ENCODE assay signal across 22 mouse cellular contexts in genomic region chr3:52392521-52392920, GRCm38 (mm10).
DNase-seq lines count a peak whose midpoint lies in the region; TF ChIP-seq lines count a peak whose summit lies in the region.
"Had no signal": no experiment of that assay in that cellular context is flagged by ENCODE, and none has a peak within 500 bp of the region (broad histone marks: within the 10 kb centered on the region; RNA-seq: fewer than 3 reads in every experiment).

No protein-coding gene starts in this region.

- H3K4me1 ChIP-seq in spleen, adult 2 months (ENCODE audit: control insufficient read depth, insufficient read depth, insufficient read length) = peaks cover 46% of the 10 kb centered on the region
- H3K4me1 ChIP-seq in bone marrow, adult 2 months (ENCODE audit: control insufficient read depth, insufficient read depth, low read length) = peaks cover 11% of the 10 kb centered on the region
- H3K4me1 ChIP-seq: forebrain, embryonic 12.5 days; heart, embryonic 15.5 days; hindbrain, embryonic 13.5 days had no signal

- TF ChIP-seq CTCF in spleen, adult 2 months (IDR thresholded peaks at IDR 0.05; ENCODE audit: extremely low read depth, insufficient read depth, insufficient read length, insufficient replicate concordance) = no peak
- no peak for TF ChIP-seq CTCF in bone marrow, adult 2 months (IDR thresholded peaks at IDR 0.05; ENCODE audit: control insufficient read depth, insufficient read depth, low read length)
- TF ChIP-seq CTCF in layer of hippocampus, adult 2 months (conservative IDR thresholded peaks at IDR 0.05) = no peak

- peak overlapping the region; percentile 56 for H3K27ac ChIP-seq in spleen, adult 2 months (ENCODE audit: insufficient read depth, low read length)
- H3K27ac ChIP-seq in bone marrow, adult 2 months (ENCODE audit: control insufficient read depth, insufficient read depth, low read depth, low read length, poor library complexity) = peak overlapping the region; percentile 34; the same call in 1 of the 2 replicates
- H3K27ac ChIP-seq in layer of hippocampus, adult 2 months = no peak overlapping the region
- H3K27ac ChIP-seq: embryonic facial prominence, embryonic 10.5 days; embryonic facial prominence, embryonic 13.5 days; forebrain, embryonic 12.5 days; forebrain, embryonic 15.5 days; heart, embryonic 15.5 days; hindbrain, embryonic 10.5 days; hindbrain, embryonic 13.5 days had no signal

- no peak overlapping the region for H3K4me3 ChIP-seq in spleen, adult 2 months (ENCODE audit: extremely low read depth, insufficient read depth, insufficient read length)
- H3K4me3 ChIP-seq in bone marrow, adult 2 months (replicated peaks; ENCODE audit: control insufficient read depth, low read depth, low read length) = no peak overlapping the region
- H3K4me3 ChIP-seq in layer of hippocampus, adult 2 months = no peak overlapping the region
- H3K4me3 ChIP-seq: embryonic facial prominence, embryonic 10.5 days; embryonic facial prominence, embryonic 13.5 days; erythroblast, embryonic 14.5 days; forebrain, embryonic 12.5 days; forebrain, embryonic 15.5 days; heart, embryonic 12.5 days; heart, embryonic 15.5 days; hindbrain, embryonic 10.5 days; hindbrain, embryonic 13.5 days had no signal

- whole genome bisulfite sequencing in spleen, adult 2 months = 22% methylated on average over 2 of the region's 2 CpGs
- 28% methylated on average over 2 of the region's 2 CpGs for WGBS in bone marrow, adult 2 months

- TF ChIP-seq POLR2A in spleen, adult 2 months (IDR thresholded peaks at IDR 0.05; ENCODE audit: low read depth, low read length) = no peak
- TF ChIP-seq POLR2A in bone marrow, adult 2 months (IDR thresholded peaks at IDR 0.05; ENCODE audit: borderline replicate concordance, control insufficient read depth, low read depth, low read length) = no peak

- no peaks in the 10 kb centered on the region for H3K36me3 ChIP-seq in spleen, adult 2 months (ENCODE audit: control insufficient read depth, insufficient read depth, low read length)
- H3K36me3 ChIP-seq: embryonic facial prominence, embryonic 10.5 days; embryonic facial prominence, embryonic 13.5 days; forebrain, embryonic 12.5 days; forebrain, embryonic 15.5 days; heart, embryonic 12.5 days; heart, embryonic 15.5 days; hindbrain, embryonic 10.5 days; hindbrain, embryonic 13.5 days had no signal

- peak in 1 of 2 experiments; percentile 22 for DNase-seq in spleen, adult 2 months (ENCODE audit: low read depth in 1 of 2, low spot score in 2 of 2)
- DNase-seq in spleen, postnatal 10 days (ENCODE audit: low spot score in 2 of 2) = no peak
- DNase-seq in B cell, adult 2 months = peak; percentile 48 to 63
- DNase-seq in layer of hippocampus, adult 9-11 months = no peak
- DNase-seq in layer of hippocampus, adult 2 months (ENCODE audit: low spot score in 2 of 2) = no peak
- DNase-seq: adrenal gland, adult 2 months; adrenal gland, postnatal 14 days; embryo, embryonic 11 days; gastrocnemius, postnatal 25 days; heart, adult 18-20 months; heart, postnatal 10 days; heart, postnatal 36 days had no signal

- H3K27me3 ChIP-seq in spleen, adult 2 months (ENCODE audit: control insufficient read depth, insufficient read depth, low read length) = no peaks in the 10 kb centered on the region
- H3K27me3 ChIP-seq: forebrain, embryonic 12.5 days; forebrain, embryonic 15.5 days; heart, embryonic 15.5 days had no signal

Comparison
In these comparisons a context has a peak if more than half of its experiments do, and no peak if none do; other contexts are left out.
1. DNase-seq: peak in B cell, adult 2 months (2 of 2); none in spleen, postnatal 10 days (0 of 2), layer of hippocampus, adult 9-11 months (single experiment) and layer of hippocampus, adult 2 months (0 of 2).